Mouse (Mus musculus) frontal cortex, postnatal 36 days (tissue): Measurements from ENCODE around the gene Spryd7.
"Not testable (repeated sequence)": the region's sequence is repeated elsewhere in the genome, so short reads cannot be mapped to it uniquely, and the experiment has no call there.

ENCODE experiments used
- DNase-seq, 2 experiments: peaks; one replicate each; pipeline ENCODE4 v3.0.0; 2022; ENCODE audit warnings: low spot score in 2 of 2

The Spryd7 gene

GRCm38 (mm10) chr14:61556289-61557147 is at the start of gene Spryd7:
Gene Spryd7, minus strand, starts transcription at chr14:61556886.
- peak; percentile 97 for DNase-seq

GRCm38 (mm10) chr14:61606088-61606487 is 49.4 kb upstream of the Spryd7 start:
- DNase-seq = not testable (repeated sequence)

- no peak for DNase-seq
These were observed 47.4 kb upstream of the Spryd7 start for GRCm38 (mm10) chr14:61604081-61604480.

- DNase-seq = no peak
These were observed 46.5 kb upstream of the Spryd7 start for GRCm38 (mm10) chr14:61603069-61603755.

- no peak for DNase-seq
These were observed 44.7 kb upstream of the Spryd7 start for GRCm38 (mm10) chr14:61601348-61601747.

GRCm38 (mm10) chr14:61599057-61599806 is 42.5 kb upstream of the Spryd7 start:
- DNase-seq = peak; percentile 90 to 91

- no peak for DNase-seq
These were observed 41.3 kb upstream of the Spryd7 start, which contains the start of gene Trim13 for GRCm38 (mm10) chr14:61597968-61598367. Gene Trim13, plus strand, starts transcription at chr14:61598247.

GRCm38 (mm10) chr14:61596719-61597426 is 40.2 kb upstream of the Spryd7 start:
- DNase-seq = no peak

- DNase-seq = no peak
These were observed 32.8 kb upstream of the Spryd7 start for GRCm38 (mm10) chr14:61589288-61590065.

GRCm38 (mm10) chr14:61575941-61576340 is 19.3 kb upstream of the Spryd7 start:
- DNase-seq = no peak

- DNase-seq = no peak
These were observed 18.4 kb upstream of the Spryd7 start for GRCm38 (mm10) chr14:61575066-61575465.

GRCm38 (mm10) chr14:61572131-61572530 is 15.4 kb upstream of the Spryd7 start:
- no peak for DNase-seq

GRCm38 (mm10) chr14:61571366-61571765 is 14.7 kb upstream of the Spryd7 start:
- peak; percentile 84 to 88 for DNase-seq

- DNase-seq = no peak
These were observed 12.7 kb upstream of the Spryd7 start for GRCm38 (mm10) chr14:61569344-61569743.

GRCm38 (mm10) chr14:61566211-61566610 is 9.5 kb upstream of the Spryd7 start:
- not testable (repeated sequence) for DNase-seq

- DNase-seq = no peak
These were observed 3.2 kb upstream of the Spryd7 start for GRCm38 (mm10) chr14:61559856-61560255.

GRCm38 (mm10) chr14:61558901-61559300 is 2.2 kb upstream of the Spryd7 start:
- no peak for DNase-seq

GRCm38 (mm10) chr14:61555931-61556288 is 776 bp downstream of the Spryd7 start:
- no peak for DNase-seq

GRCm38 (mm10) chr14:61548614-61549013 is 8.1 kb downstream of the Spryd7 start:
- DNase-seq = no peak

GRCm38 (mm10) chr14:61537772-61538171 is 18.9 kb downstream of the Spryd7 start:
- not testable (repeated sequence) for DNase-seq
